Mouse (Mus musculus): ENCODE measurements around the gene Vmn1r172.
"Not testable (repeated sequence)": the region's sequence is repeated elsewhere in the genome, so short reads cannot be mapped to it uniquely, and the experiment has no call there.

Gene Vmn1r172

DNA sequence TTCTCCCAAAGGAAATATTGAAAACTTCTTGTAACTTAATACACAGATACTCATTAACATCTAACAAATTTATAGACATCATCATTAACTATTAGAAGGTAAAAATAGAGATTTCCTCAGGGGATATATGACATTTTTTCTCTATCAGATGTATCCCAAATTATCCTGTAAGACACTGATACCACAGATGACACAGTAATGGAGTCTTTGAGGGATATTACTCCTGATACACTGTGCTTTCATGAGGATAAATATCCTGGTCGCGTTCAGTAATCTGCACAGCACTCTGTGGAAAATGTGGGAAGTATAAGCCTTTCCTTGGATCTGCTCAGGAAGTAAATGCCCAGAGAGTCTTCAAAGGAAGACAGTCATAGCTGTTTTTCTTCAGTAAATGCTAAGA, at the start of gene Vmn1r172:
TSS of gene Vmn1r172 (plus strand) at position 301 of the 400 bp plus-strand sequence.
- Histone ChIP-seq H3K27me3 (ENCODE audit: control insufficient read depth, insufficient read depth, low read length, poor library complexity, severe bottlenecking) (no peaks in the 10 kb centered on the region), H3K36me3 (ENCODE audit: control insufficient read depth, insufficient read depth, low read length, poor library complexity, severe bottlenecking) (no peaks in the 10 kb centered on the region)
- DNase-seq (ENCODE audit: low read depth, low spot score): no peak

DNA sequence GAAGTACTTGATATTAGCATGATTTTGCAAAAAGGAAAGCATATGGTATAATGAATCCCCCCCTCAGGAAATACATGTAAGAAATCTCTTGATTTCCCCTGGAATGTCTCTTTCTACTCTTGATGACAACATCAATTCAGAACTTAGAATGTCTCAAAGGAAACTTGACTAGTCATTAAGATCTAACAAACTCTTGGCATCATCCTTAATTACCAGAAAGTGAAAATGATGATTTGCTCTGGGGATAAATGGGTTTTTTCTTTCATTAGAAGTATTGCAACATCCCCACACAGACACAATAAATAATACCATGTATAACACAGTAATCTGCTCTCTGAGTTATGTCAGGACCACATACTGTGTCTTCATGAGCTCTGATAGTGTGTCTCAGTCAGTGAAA, 27.7 kb upstream of the Vmn1r172 start, which contains the start of gene Vmn1r171:
TSS of gene Vmn1r171 (plus strand) at position 301 of the 400 bp plus-strand sequence.
- DNase-seq (ENCODE audit: low read depth, low spot score): no peak
- no peaks in the 10 kb centered on the region for H3K36me3 ChIP-seq (ENCODE audit: control insufficient read depth, insufficient read depth, low read length, poor library complexity, severe bottlenecking)
- no peaks in the 10 kb centered on the region for H3K27me3 ChIP-seq (ENCODE audit: control insufficient read depth, insufficient read depth, low read length, poor library complexity, severe bottlenecking)

DNA sequence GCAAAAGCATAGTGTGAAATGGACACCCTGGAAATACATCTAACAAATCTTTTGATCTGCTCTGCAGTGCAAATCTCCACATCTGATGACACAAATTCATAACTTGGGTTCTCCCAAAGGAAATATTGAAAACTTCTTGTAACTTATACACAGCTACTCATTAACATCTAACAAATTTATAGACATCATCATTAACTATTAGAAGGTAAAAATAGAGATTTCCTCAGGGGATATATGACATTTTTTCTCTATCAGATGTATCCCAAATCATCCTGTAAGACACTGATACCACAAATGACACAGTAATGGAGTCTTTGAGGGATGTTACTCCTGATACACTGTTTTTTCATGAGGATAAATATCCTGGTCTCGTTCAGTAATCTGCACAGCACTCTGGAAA, 42.3 kb downstream of the Vmn1r172 start, which contains the start of gene Vmn1r173:
TSS of gene Vmn1r173 (plus strand) at position 301 of the 400 bp plus-strand sequence.
- H3K27me3 ChIP-seq (ENCODE audit: control insufficient read depth, insufficient read depth, low read length, poor library complexity, severe bottlenecking); DNase-seq (ENCODE audit: low read depth, low spot score); H3K36me3 ChIP-seq (ENCODE audit: control insufficient read depth, insufficient read depth, low read length, poor library complexity, severe bottlenecking): not testable (repeated sequence)

Data from splenic B cell, adult 2 months (primary cell).